Mouse (Mus musculus): ENCODE results near the gene Pex19. TPM values are rescaled to one million over a fixed set of nuclear protein-coding genes. Genes with fewer than 3 reads are reported as not detected.

Pex19 gene
- polyA plus RNA-seq, 1 experiment from 2014 or later, result 120 TPM

DNA sequence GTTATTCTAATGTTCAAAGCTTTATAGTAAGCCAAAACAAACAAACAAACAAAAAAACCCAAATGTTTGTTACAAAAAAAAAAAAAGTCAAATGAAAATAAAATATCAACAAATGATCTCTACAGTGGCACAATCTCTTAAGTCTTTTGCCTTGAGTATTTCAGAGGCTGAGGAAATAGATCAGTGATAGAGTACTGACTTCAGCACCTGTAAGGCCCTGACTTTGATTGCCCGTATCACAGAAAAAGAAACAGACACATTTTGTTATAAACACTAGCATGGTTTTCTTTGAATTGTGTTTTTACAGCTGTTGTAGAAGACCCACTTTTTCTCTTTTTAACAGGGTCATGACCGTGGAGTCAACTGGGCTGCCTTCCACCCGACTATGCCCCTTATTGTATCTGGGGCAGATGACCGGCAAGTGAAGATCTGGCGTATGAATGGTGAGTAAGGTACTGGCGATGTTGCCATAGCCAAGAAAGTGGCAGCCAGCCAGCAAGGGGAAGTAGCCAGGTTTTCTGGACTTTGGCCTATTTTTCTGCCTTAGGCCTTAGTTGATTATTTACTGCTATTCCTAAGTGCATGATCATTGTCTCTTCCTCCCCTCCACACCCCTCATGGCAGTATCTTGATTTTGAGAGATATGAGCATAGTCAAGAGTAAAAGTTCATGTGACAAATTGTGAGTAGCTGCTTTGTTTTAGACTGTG lies 27.1 kb upstream of the Pex19 start:
- Histone ChIP-seq H3K9me3 (replicated peaks; ENCODE audit: control insufficient read depth, low read length) (no peaks in the 10 kb centered on the region), H3K9ac (ENCODE audit: low read depth, low read length) (no peak overlapping the region), H3K27me3 (ENCODE audit: control insufficient read depth, insufficient read depth, low read length) (no peaks in the 10 kb centered on the region), H3K4me3 (ENCODE audit: low read depth, low read length) (no peak overlapping the region), H3K4me2 (no peak overlapping the region), H3K36me3 (ENCODE audit: control insufficient read depth, insufficient read depth, low read length) (peaks cover 35% of the 10 kb centered on the region), H3K4me1 (ENCODE audit: control insufficient read depth, insufficient read depth, low read length) (no peaks in the 10 kb centered on the region; the same call in none of the 2 replicates), H3K27ac (ENCODE audit: low read depth, low read length) (no peak overlapping the region)
- no peak for ATAC-seq (replicated peaks; ENCODE audit: insufficient number of reproducible peaks, low FRiP score, low TSS enrichment)
- 86% methylated on average over 6 of the region's 6 CpGs for WGBS (ENCODE audit: insufficient replicate concordance)

DNA sequence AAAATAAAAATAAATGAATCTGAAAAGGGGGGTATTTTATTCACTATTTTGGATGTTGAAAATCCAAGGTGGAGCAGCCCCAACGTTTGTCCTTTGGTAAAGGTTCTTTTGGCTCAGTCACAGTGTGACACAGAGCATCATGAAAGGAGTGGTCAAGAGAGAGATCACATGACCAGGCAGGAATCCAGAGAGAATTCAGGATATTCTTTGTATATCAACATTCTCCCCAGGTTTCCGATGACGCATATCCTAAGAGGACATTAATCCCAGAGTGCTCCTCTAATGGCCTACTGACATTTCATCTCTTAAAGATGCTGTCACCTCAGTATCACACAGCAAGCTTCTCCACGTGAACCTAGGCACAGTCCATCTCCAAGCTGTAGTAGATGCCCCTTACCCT lies 22.9 kb upstream of the Pex19 start:
- Histone ChIP-seq H3K4me1 (ENCODE audit: control insufficient read depth, insufficient read depth, low read length) (no peaks in the 10 kb centered on the region), H3K36me3 (ENCODE audit: control insufficient read depth, insufficient read depth, low read length) (peaks cover 53% of the 10 kb centered on the region), H3K4me2 (no peak overlapping the region), H3K27ac (ENCODE audit: low read depth, low read length) (no peak overlapping the region), H3K9me3 (replicated peaks; ENCODE audit: control insufficient read depth, low read length) (no peaks in the 10 kb centered on the region), H3K27me3 (ENCODE audit: control insufficient read depth, insufficient read depth, low read length) (no peaks in the 10 kb centered on the region), H3K4me3 (ENCODE audit: low read depth, low read length) (no peak overlapping the region), H3K9ac (ENCODE audit: low read depth, low read length) (no peak overlapping the region)
- 84% methylated on average over 4 of the region's 4 CpGs for WGBS (ENCODE audit: insufficient replicate concordance)
- ATAC-seq (replicated peaks; ENCODE audit: insufficient number of reproducible peaks, low FRiP score, low TSS enrichment), result no peak

DNA sequence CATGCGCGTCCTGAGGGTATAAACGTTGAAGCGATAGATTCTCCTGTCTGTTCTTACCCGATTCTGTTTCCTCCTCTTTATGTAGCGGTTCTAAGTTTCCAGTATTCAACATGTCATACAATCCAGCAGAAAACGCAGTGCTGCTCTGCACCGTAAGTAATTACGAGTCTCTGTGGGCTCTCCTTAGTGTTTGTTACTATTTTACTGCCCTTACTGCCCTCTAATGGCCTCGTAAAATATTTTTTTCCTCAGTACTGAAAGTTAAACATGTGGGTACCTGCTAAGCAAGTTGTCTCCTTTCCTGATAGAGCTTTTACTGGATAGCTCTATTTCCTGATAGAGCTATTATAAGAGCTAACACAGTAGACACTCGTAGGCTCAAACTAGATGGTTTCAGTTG lies 21.5 kb upstream of the Pex19 start:
- H3K9ac ChIP-seq (ENCODE audit: low read depth, low read length), result no peak overlapping the region
- H3K4me3 ChIP-seq (ENCODE audit: low read depth, low read length), result no peak overlapping the region
- H3K4me2 ChIP-seq, result no peak overlapping the region
- H3K36me3 ChIP-seq (ENCODE audit: control insufficient read depth, insufficient read depth, low read length), result peaks cover 56% of the 10 kb centered on the region
- H3K27me3 ChIP-seq (ENCODE audit: control insufficient read depth, insufficient read depth, low read length), result no peaks in the 10 kb centered on the region
- no peak overlapping the region for H3K27ac ChIP-seq (ENCODE audit: low read depth, low read length)
- H3K4me1 ChIP-seq (ENCODE audit: control insufficient read depth, insufficient read depth, low read length), result no peaks in the 10 kb centered on the region
- no peaks in the 10 kb centered on the region for H3K9me3 ChIP-seq (replicated peaks; ENCODE audit: control insufficient read depth, low read length)
- no peak for ATAC-seq (replicated peaks; ENCODE audit: insufficient number of reproducible peaks, low FRiP score, low TSS enrichment)
- WGBS (ENCODE audit: insufficient replicate concordance), result 84% methylated on average over 11 of the region's 11 CpGs

DNA sequence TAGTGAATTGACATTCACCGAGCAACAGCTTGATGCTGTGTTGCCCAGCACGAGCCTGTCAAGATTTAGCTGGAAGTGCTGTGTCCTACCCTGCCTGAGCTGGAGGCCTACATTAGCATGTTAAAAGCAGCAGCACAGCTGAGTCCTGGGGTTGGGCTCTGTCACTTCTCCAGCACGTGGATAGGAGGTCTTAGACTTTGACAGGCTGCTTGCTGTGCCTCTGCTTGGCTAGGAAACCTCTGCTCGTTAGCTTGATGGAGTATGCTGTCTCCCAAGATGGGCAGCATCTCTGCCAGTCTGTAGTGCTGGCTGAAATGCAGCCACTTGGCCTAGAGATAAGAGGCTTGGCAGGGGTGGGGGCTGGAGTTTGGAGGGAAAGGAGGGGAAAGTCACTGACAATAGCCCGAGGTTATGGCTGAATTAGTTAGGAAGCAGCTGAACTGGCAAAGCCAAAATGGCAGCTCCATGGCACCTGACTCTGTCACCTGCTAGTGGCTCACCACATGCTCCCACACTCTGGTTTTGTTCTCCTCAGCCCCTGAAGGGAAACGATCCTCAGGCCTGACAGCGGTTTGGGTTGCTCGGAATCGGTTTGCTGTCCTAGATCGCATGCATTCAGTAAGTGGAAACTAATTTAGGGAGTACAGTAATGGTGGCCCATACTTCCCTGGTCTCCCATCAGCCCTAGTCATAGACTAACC lies 18.6 kb upstream of the Pex19 start:
- Histone ChIP-seq H3K27ac (ENCODE audit: low read depth, low read length) (no peak overlapping the region), H3K36me3 (ENCODE audit: control insufficient read depth, insufficient read depth, low read length) (peaks cover 59% of the 10 kb centered on the region), H3K4me2 (no peak overlapping the region), H3K4me3 (ENCODE audit: low read depth, low read length) (no peak overlapping the region), H3K4me1 (ENCODE audit: control insufficient read depth, insufficient read depth, low read length) (no peaks in the 10 kb centered on the region), H3K9ac (ENCODE audit: low read depth, low read length) (no peak overlapping the region), H3K9me3 (replicated peaks; ENCODE audit: control insufficient read depth, low read length) (no peaks in the 10 kb centered on the region), H3K27me3 (ENCODE audit: control insufficient read depth, insufficient read depth, low read length) (no peaks in the 10 kb centered on the region)
- 75% methylated on average over 10 of the region's 10 CpGs for WGBS (ENCODE audit: insufficient replicate concordance)
- no peak for ATAC-seq (replicated peaks; ENCODE audit: insufficient number of reproducible peaks, low FRiP score, low TSS enrichment)

DNA sequence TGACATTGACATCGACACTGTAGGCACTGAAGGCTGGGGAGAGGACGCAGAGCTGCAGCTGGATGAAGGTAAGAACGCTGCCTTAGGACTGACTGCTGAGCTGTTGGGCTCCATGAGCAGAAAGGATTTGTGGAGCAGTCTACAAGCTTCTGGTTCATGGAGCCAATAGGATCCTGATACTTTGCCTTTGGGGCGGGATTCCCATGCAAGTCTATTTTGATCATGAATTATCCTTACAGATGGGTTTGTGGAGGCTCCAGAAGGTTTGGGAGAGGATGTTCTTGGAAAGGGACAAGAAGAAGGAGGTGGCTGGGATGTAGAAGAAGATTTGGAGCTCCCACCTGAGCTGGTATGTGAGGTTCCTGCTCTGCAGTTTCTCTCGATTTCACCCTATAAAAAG lies 9.6 kb upstream of the Pex19 start:
- WGBS (ENCODE audit: insufficient replicate concordance), result 92% methylated on average over 5 of the region's 5 CpGs

DNA sequence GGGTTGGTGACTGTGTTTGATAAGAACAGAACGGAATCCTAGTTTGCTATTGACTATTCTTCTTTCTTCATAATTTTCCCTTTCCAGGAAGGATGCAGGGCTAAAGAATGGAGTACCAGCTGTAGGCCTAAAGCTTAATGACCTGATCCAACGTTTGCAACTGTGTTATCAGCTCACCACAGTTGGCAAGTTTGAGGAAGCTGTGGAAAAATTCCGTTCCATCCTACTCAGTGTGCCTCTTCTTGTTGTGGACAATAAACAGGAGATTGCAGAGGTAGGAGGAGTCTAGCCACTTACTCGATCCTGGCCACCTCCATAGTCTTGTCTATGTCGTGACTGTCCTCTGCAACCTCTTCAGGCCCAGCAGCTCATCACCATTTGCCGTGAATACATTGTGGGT lies 7.5 kb upstream of the Pex19 start:
- no peak for ATAC-seq (replicated peaks; ENCODE audit: insufficient number of reproducible peaks, low FRiP score, low TSS enrichment)
- WGBS (ENCODE audit: insufficient replicate concordance), result 71% methylated on average over 6 of the region's 6 CpGs
- peaks cover 70% of the 10 kb centered on the region for H3K36me3 ChIP-seq (ENCODE audit: control insufficient read depth, insufficient read depth, low read length)

More for the DNA sequence above, 9.6 kb upstream of the Pex19 start:
- H3K9me3 ChIP-seq (replicated peaks; ENCODE audit: control insufficient read depth, low read length), result no peaks in the 10 kb centered on the region
- no peak overlapping the region for H3K4me2 ChIP-seq
- no peak overlapping the region for H3K9ac ChIP-seq (ENCODE audit: low read depth, low read length)
- H3K27me3 ChIP-seq (ENCODE audit: control insufficient read depth, insufficient read depth, low read length), result no peaks in the 10 kb centered on the region
- no peak overlapping the region for H3K27ac ChIP-seq (ENCODE audit: low read depth, low read length)
- no peak for ATAC-seq (replicated peaks; ENCODE audit: insufficient number of reproducible peaks, low FRiP score, low TSS enrichment)
- no peaks in the 10 kb centered on the region for H3K4me1 ChIP-seq (ENCODE audit: control insufficient read depth, insufficient read depth, low read length)
- H3K36me3 ChIP-seq (ENCODE audit: control insufficient read depth, insufficient read depth, low read length), result peaks cover 76% of the 10 kb centered on the region
- no peak overlapping the region for H3K4me3 ChIP-seq (ENCODE audit: low read depth, low read length)

DNA sequence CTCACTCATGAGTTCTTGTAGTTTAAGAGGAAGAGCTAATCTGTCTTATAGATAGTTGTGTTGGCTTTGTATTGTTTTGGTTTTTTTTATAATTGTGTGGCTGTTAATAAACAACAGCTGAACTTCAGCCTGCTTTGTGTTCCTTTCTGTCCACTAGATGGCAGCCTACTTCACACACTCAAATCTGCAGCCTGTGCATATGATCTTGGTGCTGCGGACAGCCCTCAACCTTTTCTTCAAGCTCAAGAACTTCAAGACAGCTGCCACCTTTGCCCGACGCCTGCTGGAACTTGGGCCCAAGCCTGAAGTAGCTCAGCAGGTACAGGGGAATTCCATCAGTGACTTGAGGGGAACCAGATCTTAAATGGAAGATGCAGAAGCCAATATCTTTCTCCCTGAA lies 6.8 kb upstream of the Pex19 start:
- no peak overlapping the region for H3K9ac ChIP-seq (ENCODE audit: low read depth, low read length)
- no peak for ATAC-seq (replicated peaks; ENCODE audit: insufficient number of reproducible peaks, low FRiP score, low TSS enrichment)
- H3K36me3 ChIP-seq (ENCODE audit: control insufficient read depth, insufficient read depth, low read length), result peaks cover 64% of the 10 kb centered on the region
- H3K4me3 ChIP-seq (ENCODE audit: low read depth, low read length), result no peak overlapping the region
- H3K27me3 ChIP-seq (ENCODE audit: control insufficient read depth, insufficient read depth, low read length), result no peaks in the 10 kb centered on the region
- H3K27ac ChIP-seq (ENCODE audit: low read depth, low read length), result no peak overlapping the region
- no peaks in the 10 kb centered on the region for H3K9me3 ChIP-seq (replicated peaks; ENCODE audit: control insufficient read depth, low read length)
- 63% methylated on average over 3 of the region's 3 CpGs for whole genome bisulfite sequencing (ENCODE audit: insufficient replicate concordance)
- no peaks in the 10 kb centered on the region for H3K4me1 ChIP-seq (ENCODE audit: control insufficient read depth, insufficient read depth, low read length)
- no peak overlapping the region for H3K4me2 ChIP-seq

More for the DNA sequence above, 7.5 kb upstream of the Pex19 start:
- H3K9ac ChIP-seq (ENCODE audit: low read depth, low read length), result no peak overlapping the region
- no peaks in the 10 kb centered on the region for H3K27me3 ChIP-seq (ENCODE audit: control insufficient read depth, insufficient read depth, low read length)
- H3K4me1 ChIP-seq (ENCODE audit: control insufficient read depth, insufficient read depth, low read length), result no peaks in the 10 kb centered on the region
- H3K9me3 ChIP-seq (replicated peaks; ENCODE audit: control insufficient read depth, low read length), result no peaks in the 10 kb centered on the region
- no peak overlapping the region for H3K4me2 ChIP-seq
- no peak overlapping the region for H3K27ac ChIP-seq (ENCODE audit: low read depth, low read length)
- no peak overlapping the region for H3K4me3 ChIP-seq (ENCODE audit: low read depth, low read length)

DNA sequence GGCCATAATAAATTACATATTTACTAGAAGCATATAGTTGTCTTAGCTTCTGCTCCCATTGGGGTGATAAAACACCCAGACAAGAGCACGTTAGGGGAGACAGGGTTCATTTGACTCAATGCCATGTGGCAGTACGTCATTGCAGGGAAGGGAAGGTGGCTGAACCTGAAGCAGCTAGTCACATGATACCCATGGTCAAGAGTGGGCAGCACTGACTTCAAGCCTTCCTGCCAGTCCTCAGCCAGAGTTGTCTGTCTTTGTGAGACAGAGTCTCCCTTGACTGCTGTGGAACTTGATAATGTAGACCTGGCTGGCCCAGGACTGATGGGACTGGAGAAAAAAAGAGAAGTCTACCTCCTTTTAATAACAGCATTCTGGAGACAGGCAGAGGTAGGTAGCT lies 3.9 kb upstream of the Pex19 start:
- H3K9ac ChIP-seq (ENCODE audit: low read depth, low read length), result no peak overlapping the region
- peaks cover 6% of the 10 kb centered on the region for H3K4me1 ChIP-seq (ENCODE audit: control insufficient read depth, insufficient read depth, low read length)
- H3K9me3 ChIP-seq (replicated peaks; ENCODE audit: control insufficient read depth, low read length), result no peaks in the 10 kb centered on the region
- H3K4me3 ChIP-seq (ENCODE audit: low read depth, low read length), result no peak overlapping the region
- no peak overlapping the region for H3K27ac ChIP-seq (ENCODE audit: low read depth, low read length)
- H3K36me3 ChIP-seq (ENCODE audit: control insufficient read depth, insufficient read depth, low read length), result peaks cover 44% of the 10 kb centered on the region
- no peaks in the 10 kb centered on the region for H3K27me3 ChIP-seq (ENCODE audit: control insufficient read depth, insufficient read depth, low read length)
- no peak for ATAC-seq (replicated peaks; ENCODE audit: insufficient number of reproducible peaks, low FRiP score, low TSS enrichment)
- no peak overlapping the region for H3K4me2 ChIP-seq
- 88% methylated on average over 2 of the region's 2 CpGs for WGBS (ENCODE audit: insufficient replicate concordance)

DNA sequence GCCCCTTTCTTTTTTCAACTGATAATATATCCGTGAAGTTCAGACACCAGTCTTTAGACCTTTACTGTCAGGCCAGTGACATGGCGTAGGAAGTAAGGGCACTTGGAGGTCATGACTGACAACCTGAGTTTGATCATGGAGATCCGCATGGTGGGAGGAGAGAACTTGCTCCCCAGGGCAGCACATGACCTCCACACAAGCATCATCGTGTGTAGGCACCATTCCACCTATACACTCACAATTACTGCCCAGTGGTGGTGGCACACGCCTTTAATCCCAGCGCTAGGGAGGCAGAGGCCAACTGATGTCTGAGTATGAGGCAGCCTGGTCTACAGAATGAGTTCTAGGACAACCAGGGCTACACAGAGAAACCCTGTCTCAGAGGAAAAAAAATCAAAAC lies 2.0 kb upstream of the Pex19 start:
- Histone ChIP-seq H3K9me3 (replicated peaks; ENCODE audit: control insufficient read depth, low read length) (no peaks in the 10 kb centered on the region), H3K4me1 (ENCODE audit: control insufficient read depth, insufficient read depth, low read length) (peaks cover 8% of the 10 kb centered on the region), H3K27ac (ENCODE audit: low read depth, low read length) (no peak overlapping the region), H3K36me3 (ENCODE audit: control insufficient read depth, insufficient read depth, low read length) (peaks cover 33% of the 10 kb centered on the region), H3K9ac (ENCODE audit: low read depth, low read length) (no peak overlapping the region), H3K4me2 (no peak overlapping the region), H3K27me3 (ENCODE audit: control insufficient read depth, insufficient read depth, low read length) (no peaks in the 10 kb centered on the region), H3K4me3 (ENCODE audit: low read depth, low read length) (no peak overlapping the region)
- 69% methylated on average over 6 of the region's 6 CpGs for WGBS (ENCODE audit: insufficient replicate concordance)
- ATAC-seq (replicated peaks; ENCODE audit: insufficient number of reproducible peaks, low FRiP score, low TSS enrichment), result no peak
